Comparison of ENCODE assay signal across 8 mouse cellular contexts in genomic region chr5:132195048-132195533, GRCm38 (mm10).
DNase-seq lines count a peak whose midpoint lies in the region; ATAC-seq and TF ChIP-seq lines count a peak whose summit lies in the region.

No protein-coding gene starts in this region.

- DNase-seq in left cerebral cortex, postnatal 4 days: peak; percentile 86
- DNase-seq in left cerebral cortex, adult 18-20 months (ENCODE audit: low spot score in 2 of 2): no peak
- peak; percentile 64 for DNase-seq in limb, embryonic 14.5 days (ENCODE audit: low spot score)
- DNase-seq in stomach, postnatal 0 days (ENCODE audit: low spot score): peak; percentile 16
- DNase-seq in right cerebral cortex, adult 2 months (ENCODE audit: low spot score in 2 of 2): no peak
- DNase-seq in ovary, postnatal 10 days (ENCODE audit: low spot score): no peak

- TF ChIP-seq EP300 in stomach, postnatal 0 days (optimal IDR thresholded peaks at IDR 0.05): no peak

- H3K27me3 ChIP-seq in embryonic facial prominence, embryonic 15.5 days: no peaks in the 10 kb centered on the region
- H3K27me3 ChIP-seq in hindbrain, embryonic 12.5 days: no peaks in the 10 kb centered on the region
- H3K27me3 ChIP-seq in limb, embryonic 14.5 days (ENCODE audit: control insufficient read depth, insufficient read depth, low read length): no peaks in the 10 kb centered on the region
- no peaks in the 10 kb centered on the region for H3K27me3 ChIP-seq in stomach, postnatal 0 days (ENCODE audit: control insufficient read depth, insufficient read depth, low read length)

- H3K4me1 ChIP-seq in embryonic facial prominence, embryonic 15.5 days: peaks cover 34% of the 10 kb centered on the region
- H3K4me1 ChIP-seq in hindbrain, embryonic 12.5 days: peaks cover 24% of the 10 kb centered on the region
- H3K4me1 ChIP-seq in limb, embryonic 14.5 days (ENCODE audit: control insufficient read depth, insufficient read depth, low read length): peaks cover 25% of the 10 kb centered on the region
- peaks cover 5% of the 10 kb centered on the region for H3K4me1 ChIP-seq in stomach, postnatal 0 days (replicated peaks; ENCODE audit: control insufficient read depth, insufficient read depth)

- no peak for TF ChIP-seq CTCF in stomach, postnatal 0 days (IDR thresholded peaks at IDR 0.05; ENCODE audit: low read depth)

- no peaks in the 10 kb centered on the region for H3K9me3 ChIP-seq in embryonic facial prominence, embryonic 15.5 days (replicated peaks)
- no peaks in the 10 kb centered on the region for H3K9me3 ChIP-seq in hindbrain, embryonic 12.5 days (replicated peaks)
- H3K9me3 ChIP-seq in limb, embryonic 14.5 days (ENCODE audit: control insufficient read depth, low read length): no peaks in the 10 kb centered on the region
- H3K9me3 ChIP-seq in stomach, postnatal 0 days (ENCODE audit: control insufficient read depth, low read length): no peaks in the 10 kb centered on the region

- H3K4me3 ChIP-seq in embryonic facial prominence, embryonic 15.5 days (replicated peaks): no peak overlapping the region; the same call in 1 of the 2 replicates
- no peak overlapping the region for H3K4me3 ChIP-seq in hindbrain, embryonic 12.5 days
- no peak overlapping the region for H3K4me3 ChIP-seq in limb, embryonic 14.5 days (replicated peaks; ENCODE audit: low read length)
- no peak overlapping the region for H3K4me3 ChIP-seq in stomach, postnatal 0 days (ENCODE audit: low read depth, low read length)

- no peak for TF ChIP-seq POLR2A in limb, embryonic 14.5 days (IDR thresholded peaks at IDR 0.05; ENCODE audit: borderline replicate concordance, extremely low read depth, insufficient read depth, insufficient read length)

- intact Hi-C loops in left cerebral cortex, postnatal 4 days (cut with DNase I): no loop called here

- WGBS in embryonic facial prominence, embryonic 15.5 days: 7% methylated on average over 6 of the region's 6 CpGs
- 34% methylated on average over 6 of the region's 6 CpGs for WGBS in hindbrain, embryonic 12.5 days
- 12% methylated on average over 6 of the region's 6 CpGs for WGBS in limb, embryonic 14.5 days
- 18% methylated on average over 6 of the region's 6 CpGs for WGBS in stomach, postnatal 0 days

- H3K27ac ChIP-seq in embryonic facial prominence, embryonic 15.5 days (replicated peaks): peak overlapping the region; percentile 55
- peak overlapping the region; percentile 35; the same call in 1 of the 2 replicates for H3K27ac ChIP-seq in hindbrain, embryonic 12.5 days
- no peak overlapping the region for H3K27ac ChIP-seq in limb, embryonic 14.5 days (replicated peaks; ENCODE audit: low read depth, low read length)
- no peak overlapping the region for H3K27ac ChIP-seq in stomach, postnatal 0 days (replicated peaks)

- peak overlapping the region; percentile 34 for H3K4me2 ChIP-seq in embryonic facial prominence, embryonic 15.5 days (replicated peaks)
- no peak overlapping the region; the same call in 1 of the 2 replicates for H3K4me2 ChIP-seq in hindbrain, embryonic 12.5 days (replicated peaks)
- H3K4me2 ChIP-seq in limb, embryonic 14.5 days (replicated peaks; ENCODE audit: low read depth, low read length, severe bottlenecking): peak overlapping the region; percentile 2; the same call in 1 of the 2 replicates
- no peak overlapping the region for H3K4me2 ChIP-seq in stomach, postnatal 0 days (replicated peaks; ENCODE audit: low read depth)

- no peaks in the 10 kb centered on the region for H3K36me3 ChIP-seq in embryonic facial prominence, embryonic 15.5 days
- no peaks in the 10 kb centered on the region for H3K36me3 ChIP-seq in hindbrain, embryonic 12.5 days
- H3K36me3 ChIP-seq in limb, embryonic 14.5 days (ENCODE audit: control insufficient read depth, insufficient read depth, low read length): no peaks in the 10 kb centered on the region
- no peaks in the 10 kb centered on the region for H3K36me3 ChIP-seq in stomach, postnatal 0 days (ENCODE audit: control insufficient read depth, insufficient read depth, low read length)

- no peak overlapping the region for H3K9ac ChIP-seq in embryonic facial prominence, embryonic 15.5 days
- 0 out of 2 replicates have a peak overlapping the region, but pooled peaks have one; percentile 1 for H3K9ac ChIP-seq in hindbrain, embryonic 12.5 days
- H3K9ac ChIP-seq in limb, embryonic 14.5 days (ENCODE audit: low read depth, low read length, severe bottlenecking): no peak overlapping the region
- no peak overlapping the region for H3K9ac ChIP-seq in stomach, postnatal 0 days (ENCODE audit: low read length)

- peak; percentile 73 for ATAC-seq in embryonic facial prominence, embryonic 15.5 days (ENCODE audit: insufficient number of reproducible peaks, low FRiP score, low TSS enrichment, low read depth)
- ATAC-seq in hindbrain, embryonic 12.5 days (ENCODE audit: low FRiP score): no peak
- ATAC-seq in limb, embryonic 14.5 days (ENCODE audit: low FRiP score, low read depth): peak; percentile 53
- ATAC-seq in stomach, postnatal 0 days (ENCODE audit: low FRiP score, low TSS enrichment): no peak

Comparison
In these comparisons a context has a peak if more than half of its experiments do, and no peak if none do; other contexts are left out.
1. DNase-seq: peak in left cerebral cortex, postnatal 4 days (single experiment), limb, embryonic 14.5 days (single experiment) and stomach, postnatal 0 days (single experiment); none in left cerebral cortex, adult 18-20 months (0 of 2), right cerebral cortex, adult 2 months (0 of 2) and ovary, postnatal 10 days (single experiment).
2. ATAC-seq: peak in embryonic facial prominence, embryonic 15.5 days (single experiment) and limb, embryonic 14.5 days (single experiment); none in hindbrain, embryonic 12.5 days (single experiment) and stomach, postnatal 0 days (single experiment).
3. H3K27ac ChIP-seq: peak in embryonic facial prominence, embryonic 15.5 days (single experiment) and hindbrain, embryonic 12.5 days (single experiment); none in limb, embryonic 14.5 days (single experiment) and stomach, postnatal 0 days (single experiment).
4. H3K4me2 ChIP-seq: peak in embryonic facial prominence, embryonic 15.5 days (single experiment) and limb, embryonic 14.5 days (single experiment); none in hindbrain, embryonic 12.5 days (single experiment) and stomach, postnatal 0 days (single experiment).